Mouse (Mus musculus) forebrain, embryonic 15.5 days (tissue): ENCODE measurements around the gene Smim5. TPM values are rescaled to one million over a fixed set of nuclear protein-coding genes. Genes with fewer than 3 reads are reported as not detected.

Experiments used
- ATAC-seq: fragments of 200-750 bp; cut with Nextera tagmentation; replicated peaks from 2 replicates; pipeline ENCODE4 v1.8.0; 2017; ENCODE audit warnings: mild to moderate bottlenecking, moderate TSS enrichment, moderate library complexity
- H3K27ac ChIP-seq: fragments of 300-500 bp; sonication (generic); replicated peaks from 2 replicates; pipeline ENCODE4 v1.5.1; 2015; ENCODE audit warnings: mild to moderate bottlenecking, inconsistent platforms
- H3K27me3 ChIP-seq: fragments of 300-500 bp; sonication (generic); 2 replicates; pipeline ENCODE4 v1.6.1; 2015; ENCODE audit warnings: inconsistent platforms
- H3K36me3 ChIP-seq: fragments of 300-500 bp; sonication (generic); 2 replicates; pipeline ENCODE4 v1.6.1; 2015; ENCODE audit warnings: mild to moderate bottlenecking, inconsistent platforms
- H3K4me1 ChIP-seq: fragments of 300-500 bp; sonication (generic); 2 replicates; pipeline ENCODE4 v1.6.1; 2015; ENCODE audit warnings: inconsistent platforms
- H3K4me2 ChIP-seq: fragments of 300-500 bp; sonication (generic); replicated peaks from 2 replicates; pipeline ENCODE4 v1.6.1; 2015; ENCODE audit warnings: mild to moderate bottlenecking, inconsistent platforms
- H3K4me3 ChIP-seq: fragments of 300-500 bp; sonication (generic); 2 replicates; pipeline ENCODE4 v1.5.1; 2015; ENCODE audit warnings: mild to moderate bottlenecking, inconsistent platforms
- H3K9ac ChIP-seq: fragments of 300-500 bp; sonication (generic); replicated peaks from 2 replicates; pipeline ENCODE4 v1.6.1; 2015; ENCODE audit warnings: mild to moderate bottlenecking, inconsistent platforms
- H3K9me3 ChIP-seq: fragments of 300-500 bp; sonication (generic); 2 replicates; pipeline ENCODE4 v1.6.1; 2016; ENCODE audit warnings: inconsistent platforms
- WGBS: fragments of 180-500 bp; shearing (Covaris S2); methylation state at CpG from one replicate; pipeline ENCODE4 v1.1.7; 2015; ENCODE audit warnings: mixed read lengths; 5-methylcytosine and 5-hydroxymethylcytosine counted together
- polyA plus RNA-seq: library from polyadenylated mRNA; unstranded; fragments of >200 nt; fragmentation: Nextera tagmentation; extraction: Ambion mirVana; gene quantifications from 2 replicates; pipeline ENCODE4 v1.2.1, GENCODE M21; 2015

Gene Smim5
- polyA plus RNA-seq, 1 experiment from 2014 or later, result 2.5 TPM

DNA sequence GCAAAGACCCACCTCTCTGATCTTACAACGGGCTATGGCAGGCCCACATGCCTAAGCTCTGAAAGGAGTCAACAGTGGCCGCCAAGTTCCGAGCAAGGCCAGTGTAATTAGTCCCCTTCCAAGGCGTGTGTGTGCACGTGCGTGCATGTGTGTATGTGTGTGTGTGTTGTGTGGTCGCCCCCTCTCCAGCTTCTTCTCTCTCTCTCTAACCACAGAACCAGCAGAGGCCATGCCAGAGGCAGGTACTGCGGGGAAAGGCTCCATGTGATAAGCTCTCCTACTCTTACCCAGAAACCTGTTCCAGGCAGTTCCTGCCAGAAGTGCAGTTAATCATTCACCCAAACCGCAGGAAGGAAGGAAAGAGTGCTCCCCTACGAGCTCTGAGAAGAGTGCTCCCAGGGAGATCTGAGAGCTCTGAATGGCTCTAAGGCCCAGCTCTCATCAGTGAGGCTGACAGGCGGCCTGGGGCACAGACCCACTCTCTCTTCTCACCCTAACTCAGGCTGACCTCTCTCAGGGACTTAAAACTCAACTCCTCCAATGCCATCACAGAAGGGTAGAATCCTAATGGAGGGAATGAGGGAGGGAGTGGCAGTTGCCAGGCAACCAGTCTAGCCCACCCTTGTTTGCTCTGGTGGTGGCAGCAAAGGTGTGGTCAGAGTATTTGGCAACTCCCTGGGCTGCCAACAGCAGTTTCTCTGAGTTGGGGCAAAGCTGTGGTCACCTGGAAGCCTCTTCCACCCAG lies 12.0 kb downstream of the Smim5 start, which contains the start of gene Smim6:
Gene Smim6 (plus strand): TSS at position 386 of the 745 bp plus-strand sequence.
- Histone ChIP-seq H3K36me3 (peaks cover 19% of the 10 kb centered on the region), H3K9ac (no peak within 1 kb of the TSS), H3K27ac (no peak within 1 kb of the TSS), H3K4me2 (no peak within 1 kb of the TSS), H3K4me3 (no peak within 1 kb of the TSS), H3K27me3 (no peaks in the 10 kb centered on the region), H3K4me1 (no peaks in the 10 kb centered on the region), H3K9me3 (no peaks in the 10 kb centered on the region)
- 85% methylated on average over 11 of the region's 11 CpGs for WGBS
- ATAC-seq, result no peak

DNA sequence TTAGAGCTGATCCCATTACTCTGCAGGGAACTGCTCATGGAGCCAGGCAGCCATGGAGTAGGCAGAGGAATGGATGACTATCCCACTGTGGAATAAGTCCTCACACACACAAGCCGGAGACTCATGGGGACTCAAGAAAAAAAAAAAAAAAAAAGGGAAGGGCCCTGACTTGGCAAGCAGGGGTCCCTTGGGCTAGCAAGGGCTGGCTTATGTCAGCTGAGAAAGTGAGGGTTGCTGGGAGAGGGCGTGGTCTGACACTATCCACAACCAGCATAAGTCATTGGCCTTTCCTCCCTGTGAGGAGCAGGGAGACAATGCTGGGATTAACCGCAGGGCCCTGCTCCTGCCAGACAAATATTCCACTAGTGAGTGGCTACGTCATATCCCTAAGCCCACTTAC lies 16.8 kb downstream of the Smim5 start:
- Histone ChIP-seq H3K4me3 (no peak overlapping the region), H3K9me3 (no peaks in the 10 kb centered on the region), H3K27ac (no peak overlapping the region), H3K36me3 (peaks cover 13% of the 10 kb centered on the region; the same call in 1 of the 2 replicates), H3K9ac (no peak overlapping the region), H3K4me1 (no peaks in the 10 kb centered on the region), H3K27me3 (no peaks in the 10 kb centered on the region), H3K4me2 (no peak overlapping the region)
- WGBS, result 85% methylated on average over 4 of the region's 4 CpGs
- ATAC-seq, result no peak

GRCm38 (mm10) chr11:115918637-115919036 lies 18.9 kb downstream of the Smim5 start:
- Histone ChIP-seq H3K9ac (no peak overlapping the region), H3K27me3 (no peaks in the 10 kb centered on the region), H3K4me1 (no peaks in the 10 kb centered on the region), H3K9me3 (no peaks in the 10 kb centered on the region), H3K4me2 (no peak overlapping the region), H3K36me3 (peaks cover 22% of the 10 kb centered on the region), H3K27ac (no peak overlapping the region), H3K4me3 (no peak overlapping the region)
- WGBS, result 86% methylated on average over 5 of the region's 5 CpGs
- ATAC-seq, result no peak

DNA sequence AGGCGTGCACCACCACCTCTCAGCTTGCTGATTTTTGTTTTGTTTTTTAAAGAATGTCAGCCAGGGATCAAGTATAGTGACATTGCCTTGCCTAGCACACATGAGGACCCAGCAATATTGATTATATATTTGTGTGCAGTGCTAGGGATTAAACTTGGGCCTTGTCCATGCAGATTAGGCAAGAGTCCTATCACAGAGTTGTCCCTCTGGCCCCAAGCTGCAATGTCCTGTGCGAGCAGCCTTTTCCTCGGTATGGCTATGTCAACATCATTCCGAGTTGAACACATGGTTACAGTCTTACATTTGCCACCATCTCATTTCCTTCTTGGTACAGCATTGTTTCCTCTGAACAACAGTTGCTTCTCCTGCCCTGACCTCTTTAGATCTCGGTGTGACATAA lies 19.3 kb downstream of the Smim5 start:
- H3K9ac ChIP-seq, result no peak overlapping the region
- H3K27me3 ChIP-seq, result no peaks in the 10 kb centered on the region
- H3K4me2 ChIP-seq, result no peak overlapping the region
- no peaks in the 10 kb centered on the region for H3K9me3 ChIP-seq
- no peak overlapping the region for H3K27ac ChIP-seq
- ATAC-seq, result no peak
- H3K4me3 ChIP-seq, result no peak overlapping the region
- H3K4me1 ChIP-seq, result no peaks in the 10 kb centered on the region
- H3K36me3 ChIP-seq, result peaks cover 25% of the 10 kb centered on the region
- 92% methylated on average over 5 of the region's 5 CpGs for whole genome bisulfite sequencing

DNA sequence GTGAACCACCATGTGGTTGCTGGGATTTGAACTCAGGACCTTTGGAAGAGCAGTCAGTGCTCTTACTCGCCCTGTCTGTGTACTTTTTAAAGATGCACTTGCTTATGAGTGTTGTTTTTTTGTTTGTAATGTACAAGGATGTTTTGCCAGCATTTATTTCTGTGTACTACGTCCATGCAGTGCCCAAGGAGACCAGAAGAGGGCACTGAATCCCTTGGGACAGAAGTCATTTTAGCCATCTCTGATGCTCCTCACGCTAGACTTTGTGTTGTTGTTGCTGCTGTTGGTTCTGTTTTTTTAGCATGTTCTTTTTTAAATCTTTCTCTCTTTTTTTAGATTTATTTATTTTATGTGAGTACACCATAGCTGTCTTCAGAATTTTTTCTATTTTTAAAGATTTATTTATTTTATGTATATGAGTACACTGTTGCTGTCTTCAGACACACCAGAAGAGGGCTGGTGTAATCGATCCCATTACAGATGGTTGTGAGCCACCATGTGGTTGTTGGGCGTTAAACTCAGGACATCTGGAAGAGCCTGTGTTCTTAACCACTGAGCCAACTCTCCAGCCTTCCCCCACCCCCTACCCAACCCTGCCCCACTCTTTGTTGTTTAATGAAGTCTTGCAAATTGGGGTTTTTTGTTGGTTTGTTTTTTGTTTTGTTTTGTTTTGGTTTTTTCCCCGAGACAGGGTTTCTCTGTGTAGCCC lies 20.5 kb downstream of the Smim5 start:
- Histone ChIP-seq H3K4me1 (no peaks in the 10 kb centered on the region), H3K27me3 (no peaks in the 10 kb centered on the region), H3K4me3 (no peak overlapping the region), H3K4me2 (no peak overlapping the region), H3K27ac (no peak overlapping the region), H3K9me3 (no peaks in the 10 kb centered on the region), H3K9ac (no peak overlapping the region), H3K36me3 (peaks cover 21% of the 10 kb centered on the region)
- WGBS, result 49% methylated on average over 6 of the region's 6 CpGs
- no peak for ATAC-seq

DNA sequence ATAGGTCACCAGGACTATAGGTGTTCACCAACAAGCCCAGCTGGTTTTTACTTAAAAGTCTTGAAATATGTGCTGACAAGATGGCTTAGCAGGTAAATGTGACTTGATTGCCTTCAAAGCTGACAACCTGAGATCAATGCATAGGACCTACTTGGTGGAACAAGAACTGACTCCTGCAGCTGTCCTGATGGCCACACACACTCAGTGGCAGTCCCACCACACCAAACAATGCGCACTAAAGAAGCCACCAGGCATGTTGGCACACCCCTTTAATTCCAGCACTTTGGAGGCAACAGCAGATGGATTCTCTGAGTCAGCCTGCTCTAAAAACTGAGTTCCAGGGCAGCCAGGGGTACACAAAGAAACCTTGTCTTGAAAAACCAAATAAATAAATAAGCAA lies 22.2 kb downstream of the Smim5 start:
- Histone ChIP-seq H3K4me1 (no peaks in the 10 kb centered on the region), H3K4me3 (no peak overlapping the region), H3K4me2 (no peak overlapping the region), H3K9me3 (no peaks in the 10 kb centered on the region), H3K27ac (no peak overlapping the region), H3K36me3 (peaks cover 19% of the 10 kb centered on the region), H3K27me3 (no peaks in the 10 kb centered on the region), H3K9ac (no peak overlapping the region)
- WGBS, result 87% methylated on average over 1 of the region's 1 CpGs
- no peak for ATAC-seq

GRCm38 (mm10) chr11:115929031-115929430 lies 29.3 kb downstream of the Smim5 start:
- Histone ChIP-seq H3K27ac (no peak overlapping the region), H3K4me1 (peaks cover 22% of the 10 kb centered on the region), H3K9me3 (no peaks in the 10 kb centered on the region), H3K36me3 (peaks cover 15% of the 10 kb centered on the region), H3K27me3 (no peaks in the 10 kb centered on the region), H3K9ac (no peak overlapping the region), H3K4me2 (no peak overlapping the region), H3K4me3 (no peak overlapping the region)
- 85% methylated on average over 8 of the region's 8 CpGs for WGBS
- ATAC-seq, result no peak

- no peak overlapping the region for H3K4me2 ChIP-seq
- no peak for ATAC-seq
- no peak overlapping the region for H3K27ac ChIP-seq
- peaks cover 30% of the 10 kb centered on the region for H3K4me1 ChIP-seq
- H3K9me3 ChIP-seq, result no peaks in the 10 kb centered on the region
- 84% methylated on average over 3 of the region's 3 CpGs for WGBS
- H3K27me3 ChIP-seq, result no peaks in the 10 kb centered on the region
- H3K9ac ChIP-seq, result no peak overlapping the region
- peaks cover 15% of the 10 kb centered on the region; the same call in 1 of the 2 replicates for H3K36me3 ChIP-seq
- H3K4me3 ChIP-seq, result no peak overlapping the region
These were observed 30.1 kb downstream of the Smim5 start for GRCm38 (mm10) chr11:115929818-115930217.

- Histone ChIP-seq H3K4me1 (peaks cover 34% of the 10 kb centered on the region), H3K9me3 (no peaks in the 10 kb centered on the region), H3K9ac (no peak overlapping the region), H3K36me3 (peaks cover 15% of the 10 kb centered on the region; the same call in 1 of the 2 replicates), H3K27me3 (no peaks in the 10 kb centered on the region), H3K27ac (no peak overlapping the region), H3K4me2 (no peak overlapping the region), H3K4me3 (no peak overlapping the region)
- ATAC-seq, result no peak
- 77% methylated on average over 3 of the region's 3 CpGs for WGBS
These were observed 31.5 kb downstream of the Smim5 start for GRCm38 (mm10) chr11:115931235-115931634.

- H3K4me3 ChIP-seq, result peak within 1 kb of the TSS; percentile 87
- peak within 1 kb of the TSS; percentile 94 for H3K4me2 ChIP-seq
- no peaks in the 10 kb centered on the region for H3K27me3 ChIP-seq
- no peaks in the 10 kb centered on the region for H3K9me3 ChIP-seq
- ATAC-seq, result peak; percentile 100
- under 1% methylated on average over 28 of the region's 28 CpGs for WGBS
- H3K4me1 ChIP-seq, result peaks cover 34% of the 10 kb centered on the region
- peaks cover 19% of the 10 kb centered on the region for H3K36me3 ChIP-seq
- H3K9ac ChIP-seq, result peak within 1 kb of the TSS; percentile 83
- peak within 1 kb of the TSS; percentile 65 for H3K27ac ChIP-seq
These were observed 33.5 kb downstream of the Smim5 start, which contains the start of the genes Sap30bp and Recql5 for GRCm38 (mm10) chr11:115933108-115933746. Sap30bp (plus strand) TSS chr11:115933282. Recql5 (minus strand) TSS chr11:115933477.

DNA sequence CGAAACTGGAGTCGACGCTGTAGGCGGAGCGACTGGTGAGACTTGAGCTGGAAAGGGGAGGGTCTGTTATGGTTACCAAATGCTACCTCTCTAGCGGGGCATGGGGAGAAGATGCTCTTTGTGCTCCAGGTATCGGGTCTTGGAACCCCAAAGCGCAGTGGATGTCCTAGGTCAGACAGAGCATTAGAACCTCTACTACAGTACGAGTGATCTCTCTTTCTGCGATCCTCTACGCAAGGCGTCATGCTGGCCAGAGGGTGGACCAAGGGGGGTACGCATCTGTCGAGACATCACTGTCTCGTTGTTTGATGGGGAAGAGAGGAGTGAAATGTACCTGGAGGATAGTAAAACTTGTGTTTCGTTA lies 34.0 kb downstream of the Smim5 start:
- Histone ChIP-seq H3K9me3 (no peaks in the 10 kb centered on the region), H3K27ac (peak overlapping the region; percentile 65), H3K4me3 (peak overlapping the region; percentile 87), H3K27me3 (no peaks in the 10 kb centered on the region), H3K9ac (peak overlapping the region; percentile 83), H3K4me2 (peak overlapping the region; percentile 94), H3K4me1 (peaks cover 34% of the 10 kb centered on the region), H3K36me3 (peaks cover 20% of the 10 kb centered on the region)
- WGBS, result under 1% methylated on average over 16 of the region's 16 CpGs
- ATAC-seq, result peak; percentile 73

DNA sequence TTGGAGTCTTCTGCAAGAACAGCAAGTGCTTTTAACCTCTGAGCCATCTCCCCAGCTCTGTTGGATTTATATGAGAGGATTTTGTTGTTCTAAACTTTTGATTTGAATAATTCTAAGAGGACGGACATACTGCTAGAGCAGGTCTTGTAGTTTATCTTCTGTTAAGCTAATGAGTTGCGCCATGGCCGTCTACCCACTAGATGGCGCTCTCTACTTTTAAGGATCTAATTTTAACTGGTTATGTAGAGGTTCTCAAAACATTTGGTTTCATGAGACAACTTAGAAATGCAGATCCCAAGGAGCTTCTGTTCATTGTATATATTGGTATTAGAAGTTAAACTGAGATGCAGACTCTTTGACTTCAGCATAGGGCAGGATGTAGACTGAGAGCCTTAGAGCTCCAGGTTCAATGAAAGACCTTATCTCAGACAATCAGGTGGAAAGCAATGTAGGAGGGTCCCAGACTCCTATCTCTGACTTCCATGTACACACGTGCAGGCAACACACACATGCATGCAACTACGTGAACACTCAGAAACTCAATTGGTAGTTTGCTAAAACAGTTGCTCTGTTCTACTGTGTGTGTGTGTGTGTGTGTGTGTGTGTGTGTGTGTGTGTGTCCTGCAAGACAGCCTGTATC lies 40.0 kb downstream of the Smim5 start:
- H3K9me3 ChIP-seq, result no peaks in the 10 kb centered on the region
- peaks cover 59% of the 10 kb centered on the region for H3K36me3 ChIP-seq
- no peak for ATAC-seq
- WGBS, result 40% methylated on average over 6 of the region's 6 CpGs
- H3K4me1 ChIP-seq, result peaks cover 4% of the 10 kb centered on the region
- no peak overlapping the region for H3K9ac ChIP-seq
- H3K27ac ChIP-seq, result no peak overlapping the region
- no peak overlapping the region for H3K4me2 ChIP-seq
- H3K27me3 ChIP-seq, result no peaks in the 10 kb centered on the region
- no peak overlapping the region for H3K4me3 ChIP-seq
